Mouse (Mus musculus): ENCODE measurements around the gene Ttc7b. TPM values are rescaled to one million over a fixed set of nuclear protein-coding genes. Genes with fewer than 3 reads are reported as not detected.

The Ttc7b gene
- polyA plus RNA-seq, 1 experiment, result 9.2 TPM

DNA sequence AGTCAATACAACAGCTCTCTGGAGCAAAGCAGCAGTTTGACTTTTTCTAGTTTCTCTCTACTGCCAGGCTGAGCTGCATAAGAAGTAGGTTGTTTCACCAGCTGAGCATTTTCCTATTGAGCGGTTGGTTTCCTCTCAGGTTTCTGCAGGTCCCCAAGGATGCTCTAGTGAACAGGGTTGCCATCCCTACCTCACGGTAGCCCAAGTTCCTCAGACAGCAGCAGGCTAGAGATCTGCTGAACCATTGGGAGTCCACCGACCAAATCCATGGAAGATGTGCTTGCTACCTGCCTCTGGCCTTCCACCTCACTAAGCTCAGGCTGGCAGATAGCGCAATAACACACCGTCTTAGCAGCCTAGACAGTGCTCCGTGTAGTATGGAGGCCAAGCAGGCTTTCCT is 95.6 kb downstream of the Ttc7b start:
- Histone ChIP-seq H3K36me3 (ENCODE audit: control insufficient read depth, insufficient read depth) (no peaks in the 10 kb centered on the region), H3ac (ENCODE audit: control insufficient read depth, insufficient read length, low read depth) (no peak overlapping the region), H3K79me3 (ENCODE audit: low read depth) (no peaks in the 10 kb centered on the region), H3K27me3 (ENCODE audit: control insufficient read depth, insufficient read depth, insufficient read length) (no peaks in the 10 kb centered on the region), H3K79me2 (ENCODE audit: control insufficient read depth, insufficient read depth) (no peaks in the 10 kb centered on the region), H3K4me3 (ENCODE audit: insufficient read depth, poor library complexity, severe bottlenecking) (no peak overlapping the region)
- no peak for TF ChIP-seq MYOG (IDR thresholded peaks at IDR 0.05; ENCODE audit: control insufficient read depth, extremely low read depth, insufficient read length)
- no peak for TF ChIP-seq MYOD1 (IDR thresholded peaks at IDR 0.05; ENCODE audit: control insufficient read depth, insufficient read length, low read depth)
- TF ChIP-seq FOSL1 (IDR thresholded peaks at IDR 0.05; ENCODE audit: insufficient read depth, low read length, poor library complexity, severe bottlenecking), result no peak
- no peak for TF ChIP-seq USF1 (IDR thresholded peaks at IDR 0.05; ENCODE audit: low read depth)
- TF ChIP-seq MAX (IDR thresholded peaks at IDR 0.05), result no peak
- no peak for TF ChIP-seq CTCF (IDR thresholded peaks at IDR 0.05; ENCODE audit: control insufficient read depth, insufficient read depth, insufficient read length)
- TF ChIP-seq CEBPB (IDR thresholded peaks at IDR 0.05; ENCODE audit: low read depth), result no peak

DNA sequence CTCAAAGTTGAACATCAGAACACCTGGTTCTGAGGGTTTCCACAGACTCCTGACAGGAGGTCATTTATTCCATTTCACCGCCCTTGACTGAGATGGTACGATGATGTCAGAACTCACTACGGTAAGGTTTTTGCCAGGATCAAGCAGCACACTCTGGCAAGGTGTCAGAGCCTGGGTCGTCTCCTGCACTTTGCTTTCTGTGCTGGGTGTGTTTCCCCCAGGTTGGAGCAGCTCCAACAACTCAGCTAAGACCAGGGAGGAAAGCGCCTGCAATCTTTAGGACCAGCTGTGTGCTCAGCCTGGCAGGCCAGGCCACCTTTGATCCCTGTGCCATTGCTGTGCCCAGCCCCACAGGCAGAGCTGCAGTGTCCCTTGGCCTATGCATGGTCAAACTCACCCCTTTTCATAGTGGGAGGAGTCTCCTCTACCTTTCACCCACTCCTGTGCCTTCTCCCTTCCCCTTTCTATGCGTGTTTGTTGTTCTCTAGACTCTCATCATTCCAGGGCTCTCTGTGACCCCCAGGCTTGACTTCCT is 98.3 kb downstream of the Ttc7b start:
- Histone ChIP-seq H3K79me2 (ENCODE audit: control insufficient read depth, insufficient read depth) (no peaks in the 10 kb centered on the region), H3ac (ENCODE audit: control insufficient read depth, insufficient read length, low read depth) (no peak overlapping the region), H3K4me3 (ENCODE audit: insufficient read depth, poor library complexity, severe bottlenecking) (no peak overlapping the region), H3K36me3 (ENCODE audit: control insufficient read depth, insufficient read depth) (no peaks in the 10 kb centered on the region), H3K79me3 (ENCODE audit: low read depth) (no peaks in the 10 kb centered on the region), H3K27me3 (ENCODE audit: control insufficient read depth, insufficient read depth, insufficient read length) (no peaks in the 10 kb centered on the region)
- no peak for TF ChIP-seq MYOD1 (IDR thresholded peaks at IDR 0.05; ENCODE audit: control insufficient read depth, insufficient read length, low read depth)
- TF ChIP-seq MAX (IDR thresholded peaks at IDR 0.05), result no peak
- TF ChIP-seq CEBPB (IDR thresholded peaks at IDR 0.05; ENCODE audit: low read depth), result no peak
- no peak for TF ChIP-seq MYOG (IDR thresholded peaks at IDR 0.05; ENCODE audit: control insufficient read depth, extremely low read depth, insufficient read length)
- TF ChIP-seq USF1 (IDR thresholded peaks at IDR 0.05; ENCODE audit: low read depth), result no peak
- no peak for TF ChIP-seq CTCF (IDR thresholded peaks at IDR 0.05; ENCODE audit: control insufficient read depth, insufficient read depth, insufficient read length)

DNA sequence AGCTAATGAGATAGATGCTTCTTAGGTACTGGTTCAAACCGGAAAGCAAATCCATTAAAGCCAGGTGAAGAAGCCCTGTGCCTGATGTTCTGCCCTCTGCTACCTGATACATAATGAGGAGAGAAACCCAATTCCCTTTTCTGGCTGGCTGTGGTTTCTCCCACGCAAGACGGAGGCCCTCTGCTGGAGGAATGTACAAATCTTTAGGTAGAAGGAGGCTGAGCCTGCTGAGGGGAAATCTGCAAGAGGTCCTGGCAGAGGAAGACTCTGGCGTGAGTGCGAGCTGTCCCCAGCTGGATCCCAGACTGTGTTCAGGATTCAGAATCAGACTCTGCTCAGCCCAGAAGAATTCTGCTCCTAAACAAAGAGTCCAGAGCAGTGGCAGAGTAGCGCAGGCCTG is 99.1 kb downstream of the Ttc7b start:
- H3K36me3 ChIP-seq (ENCODE audit: control insufficient read depth, insufficient read depth), result no peaks in the 10 kb centered on the region
- H3K27me3 ChIP-seq (ENCODE audit: control insufficient read depth, insufficient read depth, insufficient read length), result no peaks in the 10 kb centered on the region
- no peak overlapping the region for H3K4me3 ChIP-seq (ENCODE audit: insufficient read depth, poor library complexity, severe bottlenecking)
- H3K79me2 ChIP-seq (ENCODE audit: control insufficient read depth, insufficient read depth), result no peaks in the 10 kb centered on the region
- TF ChIP-seq MYOD1 (IDR thresholded peaks at IDR 0.05; ENCODE audit: control insufficient read depth, insufficient read length, low read depth), result no peak
- TF ChIP-seq FOSL1 (IDR thresholded peaks at IDR 0.05; ENCODE audit: insufficient read depth, low read length, poor library complexity, severe bottlenecking), result no peak
- peak; percentile 42 for TF ChIP-seq CTCF (IDR thresholded peaks at IDR 0.05; ENCODE audit: control insufficient read depth, insufficient read depth, insufficient read length)
- no peak for TF ChIP-seq CEBPB (IDR thresholded peaks at IDR 0.05; ENCODE audit: low read depth)
- no peak for TF ChIP-seq USF1 (IDR thresholded peaks at IDR 0.05; ENCODE audit: low read depth)
- no peaks in the 10 kb centered on the region for H3K79me3 ChIP-seq (ENCODE audit: low read depth)
- H3ac ChIP-seq (ENCODE audit: control insufficient read depth, insufficient read length, low read depth), result no peak overlapping the region

DNA sequence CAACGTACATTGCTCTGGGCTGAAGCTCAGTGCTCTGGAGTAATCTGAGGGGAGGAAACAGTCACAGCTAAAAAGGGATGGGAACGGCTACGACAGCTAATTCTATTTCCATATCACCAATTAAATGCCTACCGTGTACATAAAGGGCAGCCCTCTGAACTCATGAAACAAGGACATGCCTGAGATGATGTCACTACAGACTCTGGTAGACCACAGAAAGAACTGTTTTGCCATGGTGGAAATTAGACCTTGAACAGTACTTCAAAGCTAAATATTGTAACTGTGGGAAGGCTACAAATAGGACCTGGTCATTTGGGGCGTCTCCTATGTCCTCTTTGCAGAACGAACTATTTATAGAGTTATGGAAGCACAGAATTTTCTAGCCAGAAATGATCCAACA is 99.7 kb downstream of the Ttc7b start:
- H3K36me3 ChIP-seq (ENCODE audit: control insufficient read depth, insufficient read depth), result no peaks in the 10 kb centered on the region
- no peaks in the 10 kb centered on the region for H3K79me3 ChIP-seq (ENCODE audit: low read depth)
- no peak overlapping the region for H3K4me3 ChIP-seq (ENCODE audit: insufficient read depth, poor library complexity, severe bottlenecking)
- H3K27me3 ChIP-seq (ENCODE audit: control insufficient read depth, insufficient read depth, insufficient read length), result no peaks in the 10 kb centered on the region
- TF ChIP-seq USF1 (IDR thresholded peaks at IDR 0.05; ENCODE audit: low read depth) (no peak), MAX (IDR thresholded peaks at IDR 0.05) (no peak), CTCF (IDR thresholded peaks at IDR 0.05; ENCODE audit: control insufficient read depth, insufficient read depth, insufficient read length) (no peak), MYOG (IDR thresholded peaks at IDR 0.05; ENCODE audit: control insufficient read depth, extremely low read depth, insufficient read length) (no peak), CEBPB (IDR thresholded peaks at IDR 0.05; ENCODE audit: low read depth) (no peak), FOSL1 (IDR thresholded peaks at IDR 0.05; ENCODE audit: insufficient read depth, low read length, poor library complexity, severe bottlenecking) (no peak), MYOD1 (IDR thresholded peaks at IDR 0.05; ENCODE audit: control insufficient read depth, insufficient read length, low read depth) (no peak)
- no peak overlapping the region for H3ac ChIP-seq (ENCODE audit: control insufficient read depth, insufficient read length, low read depth)
- no peaks in the 10 kb centered on the region for H3K79me2 ChIP-seq (ENCODE audit: control insufficient read depth, insufficient read depth)

DNA sequence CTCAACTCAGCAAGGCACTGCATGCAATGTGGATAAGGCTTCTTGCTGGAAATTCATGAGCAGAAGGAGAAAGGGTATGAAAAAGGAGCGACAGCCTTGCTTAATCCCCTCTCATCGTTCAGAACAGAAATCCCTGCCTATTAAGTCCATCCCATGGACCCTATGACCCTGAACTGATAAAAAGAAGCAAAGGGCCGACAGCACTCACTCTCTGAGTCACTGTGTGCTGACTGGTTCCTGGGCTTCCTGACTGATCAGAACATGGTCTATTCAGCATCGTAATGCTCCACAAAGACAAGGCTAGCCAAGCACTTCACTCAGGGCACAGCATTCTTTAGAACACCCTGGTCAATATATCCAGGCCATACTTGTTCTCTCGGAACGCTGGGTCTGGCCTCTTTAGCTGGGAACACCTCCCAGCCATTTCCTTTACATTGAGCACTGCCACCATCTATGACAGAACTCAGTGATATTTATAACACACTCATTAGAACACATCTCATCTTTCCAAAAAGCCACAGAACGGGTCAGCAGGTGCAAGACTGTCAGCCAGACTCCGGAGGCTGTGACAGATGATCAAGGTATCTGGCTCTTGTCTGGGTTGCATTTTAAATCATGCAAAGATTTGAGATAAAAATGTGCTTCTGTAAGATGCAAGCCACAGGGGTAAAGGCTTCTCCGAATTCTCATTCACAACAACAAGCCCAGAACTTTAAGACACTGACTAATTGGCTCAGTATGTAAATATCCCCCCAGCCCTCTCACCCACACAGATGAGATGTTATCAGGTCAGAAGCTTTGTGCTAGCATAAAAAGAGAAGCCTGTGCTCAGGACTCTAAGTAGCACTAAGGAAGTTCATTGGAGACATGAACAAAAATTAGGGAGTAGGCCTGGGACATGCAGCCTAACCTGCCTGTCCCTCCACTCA is 100.4 kb downstream of the Ttc7b start:
- Histone ChIP-seq H3K4me3 (ENCODE audit: insufficient read depth, poor library complexity, severe bottlenecking) (no peak overlapping the region), H3K36me3 (ENCODE audit: control insufficient read depth, insufficient read depth) (no peaks in the 10 kb centered on the region), H3ac (ENCODE audit: control insufficient read depth, insufficient read length, low read depth) (no peak overlapping the region), H3K79me2 (ENCODE audit: control insufficient read depth, insufficient read depth) (no peaks in the 10 kb centered on the region), H3K27me3 (ENCODE audit: control insufficient read depth, insufficient read depth, insufficient read length) (no peaks in the 10 kb centered on the region), H3K79me3 (ENCODE audit: low read depth) (no peaks in the 10 kb centered on the region)
- TF ChIP-seq FOSL1 (IDR thresholded peaks at IDR 0.05; ENCODE audit: insufficient read depth, low read length, poor library complexity, severe bottlenecking) (no peak), MAX (IDR thresholded peaks at IDR 0.05) (no peak), MYOD1 (IDR thresholded peaks at IDR 0.05; ENCODE audit: control insufficient read depth, insufficient read length, low read depth) (peak; percentile 45), CTCF (IDR thresholded peaks at IDR 0.05; ENCODE audit: control insufficient read depth, insufficient read depth, insufficient read length) (no peak)

Measured in C2C12 (cell line).